Mouse (Mus musculus): Measurements from ENCODE around the gene Zdhhc5.

Zdhhc5 gene

DNA sequence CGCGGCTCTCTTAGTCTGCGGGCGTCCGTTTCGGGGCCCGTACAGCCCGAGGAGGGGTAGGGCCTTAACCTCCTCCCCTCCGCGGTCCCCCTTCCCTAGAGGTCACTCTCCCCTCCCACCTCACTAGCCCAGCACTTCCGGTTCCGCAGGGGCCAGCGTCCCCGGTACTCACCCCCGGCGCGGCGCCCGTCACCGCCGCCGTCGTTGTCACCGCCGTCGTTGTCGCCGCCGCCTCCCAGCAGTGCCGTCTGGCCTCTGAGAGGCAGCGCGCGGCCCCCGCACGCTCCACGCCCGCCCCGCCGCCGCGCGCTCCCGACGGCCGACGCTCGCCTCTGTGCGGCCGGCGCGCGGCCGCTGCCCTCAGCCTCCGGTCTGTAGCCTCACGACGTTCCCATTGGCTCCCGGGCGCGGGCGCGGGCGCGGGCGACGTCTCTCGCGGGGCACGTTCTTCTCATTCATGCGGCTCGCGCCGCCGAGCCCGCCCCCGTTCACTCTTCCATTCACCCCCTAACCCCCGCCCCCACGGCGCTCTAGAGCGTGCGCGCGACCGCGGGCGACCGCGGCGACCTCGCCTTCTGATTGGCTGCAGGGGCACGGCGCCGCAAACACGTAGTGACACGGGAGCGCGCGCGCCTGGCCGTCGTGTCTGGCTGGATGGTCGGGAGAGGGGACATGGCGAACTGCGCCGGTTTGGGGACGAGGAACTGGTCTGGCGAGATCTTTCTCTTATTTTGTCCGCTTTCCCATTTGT lies at the start of gene Zdhhc5:
Zdhhc5 (minus strand) TSS at position 370 of the 751 bp plus-strand sequence.
- TF ChIP-seq GATA4 (IDR thresholded peaks at IDR 0.05; ENCODE audit: insufficient replicate concordance, low read length): 0 out of 2 replicates have a peak, but pooled peaks have one; percentile 22

DNA sequence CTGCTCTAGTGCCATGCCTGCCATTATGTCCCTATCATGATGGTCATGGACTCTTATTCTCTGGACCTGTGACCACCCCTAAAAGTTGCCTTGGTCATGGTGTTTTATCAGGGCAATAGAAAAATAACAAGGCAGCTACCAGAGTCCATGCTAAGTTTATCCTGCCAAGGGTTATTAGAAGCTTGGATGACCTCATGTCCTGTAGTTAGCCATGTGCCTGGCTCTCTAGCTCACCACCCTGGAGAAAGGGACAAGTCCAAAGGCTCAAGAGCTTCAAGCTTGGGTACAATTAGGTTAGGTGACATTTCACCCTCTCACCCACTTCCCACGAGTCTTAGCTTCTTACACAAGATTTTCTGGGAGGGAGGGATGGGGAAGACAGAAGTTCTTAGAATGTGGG lies 47.8 kb upstream of the Zdhhc5 start:
- no peak for TF ChIP-seq GATA4 (IDR thresholded peaks at IDR 0.05; ENCODE audit: insufficient replicate concordance, low read length)

DNA sequence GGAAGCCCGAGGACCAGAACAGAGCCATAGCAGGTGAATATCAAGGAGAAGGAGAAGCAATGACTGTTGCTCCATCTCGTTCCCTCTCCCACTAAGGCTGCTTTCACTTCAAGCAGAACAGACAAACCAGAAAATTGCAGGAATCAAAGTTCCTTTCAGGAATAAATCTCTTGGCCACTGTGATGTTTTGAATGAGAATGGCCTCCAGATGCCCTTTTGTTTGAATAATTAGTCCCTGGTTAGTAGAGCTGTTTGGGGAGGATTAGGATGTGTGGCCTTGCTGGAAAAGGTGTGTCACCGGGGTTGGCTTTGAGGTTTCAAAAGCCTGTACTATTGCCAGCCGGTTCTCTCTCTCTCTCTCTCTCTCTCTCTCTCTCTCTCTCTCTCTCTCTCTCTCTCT lies 47.3 kb upstream of the Zdhhc5 start:
- TF ChIP-seq GATA4 (IDR thresholded peaks at IDR 0.05; ENCODE audit: insufficient replicate concordance, low read length): no peak

DNA sequence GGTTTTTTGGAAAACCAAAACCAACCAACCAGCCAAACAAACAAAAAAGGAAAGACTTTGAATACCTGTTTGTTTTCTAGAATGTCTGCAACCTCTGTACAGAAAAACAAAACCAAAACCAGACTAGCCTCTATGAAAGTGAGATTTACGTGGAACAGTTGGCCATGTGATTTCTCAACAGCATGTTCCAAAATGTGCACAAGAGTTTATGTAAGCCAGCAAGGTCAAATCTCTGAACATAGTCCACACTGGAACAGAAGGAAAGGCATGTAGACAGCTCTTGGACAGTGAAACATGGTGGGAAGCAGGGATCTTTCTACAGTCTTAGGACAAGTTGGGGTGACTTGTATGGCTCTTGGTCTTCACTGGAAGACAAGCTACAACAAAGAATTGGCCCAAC lies 46.9 kb upstream of the Zdhhc5 start:
- no peak for TF ChIP-seq GATA4 (IDR thresholded peaks at IDR 0.05; ENCODE audit: insufficient replicate concordance, low read length)

DNA sequence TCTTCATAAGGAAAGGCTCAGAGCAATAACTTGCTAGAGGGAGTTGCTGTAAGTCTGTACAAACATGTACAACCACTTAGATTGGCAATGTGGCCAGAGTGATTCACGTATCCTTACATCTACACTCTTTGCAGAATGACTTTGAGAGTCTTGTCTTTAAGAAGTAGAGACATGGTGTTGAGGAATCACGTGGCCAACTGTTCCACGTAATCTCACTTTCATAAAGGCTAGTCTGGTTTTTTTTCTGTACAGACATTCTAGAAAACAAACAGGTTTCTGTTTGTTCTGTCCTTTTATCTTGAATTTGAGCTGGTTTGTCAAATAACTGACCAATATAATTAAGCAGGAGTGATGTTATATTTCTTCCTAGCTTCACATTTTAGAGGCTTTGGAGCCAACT lies 46.3 kb upstream of the Zdhhc5 start:
- TF ChIP-seq GATA4 (IDR thresholded peaks at IDR 0.05; ENCODE audit: insufficient replicate concordance, low read length): no peak

DNA sequence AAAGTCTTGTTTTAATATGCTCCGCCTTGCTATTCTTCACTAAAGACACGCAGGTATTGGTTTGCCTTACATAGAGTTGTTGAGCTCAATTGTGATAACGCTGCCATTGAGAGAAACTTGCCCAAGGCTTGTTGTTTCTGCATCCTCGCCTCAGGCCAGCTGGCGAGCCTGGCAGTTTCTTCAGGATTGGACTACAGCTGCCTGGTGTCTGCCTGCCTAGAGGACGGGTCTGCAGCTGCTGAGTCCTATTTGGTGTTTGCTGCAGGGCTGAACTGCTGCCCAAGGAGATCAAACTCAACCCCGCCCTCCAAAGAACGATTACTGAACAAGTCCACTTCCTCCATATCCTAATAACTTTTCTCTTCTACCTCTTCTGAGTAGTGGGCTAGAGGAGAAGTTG lies 45.8 kb upstream of the Zdhhc5 start:
- no peak for TF ChIP-seq GATA4 (IDR thresholded peaks at IDR 0.05; ENCODE audit: insufficient replicate concordance, low read length)

DNA sequence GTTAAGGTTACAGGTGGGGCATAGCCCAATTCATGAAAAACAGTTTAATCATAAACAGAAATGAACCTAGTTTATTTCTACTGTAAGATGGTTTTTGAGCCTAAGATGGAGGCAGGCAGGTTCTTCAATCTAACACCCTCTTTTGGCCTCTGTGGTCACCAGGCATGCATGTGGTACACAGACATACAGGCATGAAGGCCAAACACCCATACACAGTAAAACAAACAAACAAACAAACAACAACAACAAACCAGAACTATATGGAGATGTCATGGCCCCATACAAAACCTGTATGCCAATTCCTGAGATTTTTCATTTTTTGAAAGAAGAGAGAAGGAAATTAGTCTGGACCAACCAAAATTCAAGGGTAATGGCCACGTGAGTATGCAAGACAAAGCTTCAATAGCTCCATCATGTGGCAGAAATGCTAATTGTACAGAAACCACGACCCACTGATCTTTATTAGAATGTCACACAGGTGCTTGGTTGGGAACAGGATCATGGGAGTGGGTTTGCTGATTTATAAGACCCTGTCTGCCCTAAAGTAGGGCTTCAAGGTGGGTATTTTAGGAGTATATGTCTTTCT lies 43.7 kb upstream of the Zdhhc5 start:
- TF ChIP-seq GATA4 (IDR thresholded peaks at IDR 0.05; ENCODE audit: insufficient replicate concordance, low read length): no peak

DNA sequence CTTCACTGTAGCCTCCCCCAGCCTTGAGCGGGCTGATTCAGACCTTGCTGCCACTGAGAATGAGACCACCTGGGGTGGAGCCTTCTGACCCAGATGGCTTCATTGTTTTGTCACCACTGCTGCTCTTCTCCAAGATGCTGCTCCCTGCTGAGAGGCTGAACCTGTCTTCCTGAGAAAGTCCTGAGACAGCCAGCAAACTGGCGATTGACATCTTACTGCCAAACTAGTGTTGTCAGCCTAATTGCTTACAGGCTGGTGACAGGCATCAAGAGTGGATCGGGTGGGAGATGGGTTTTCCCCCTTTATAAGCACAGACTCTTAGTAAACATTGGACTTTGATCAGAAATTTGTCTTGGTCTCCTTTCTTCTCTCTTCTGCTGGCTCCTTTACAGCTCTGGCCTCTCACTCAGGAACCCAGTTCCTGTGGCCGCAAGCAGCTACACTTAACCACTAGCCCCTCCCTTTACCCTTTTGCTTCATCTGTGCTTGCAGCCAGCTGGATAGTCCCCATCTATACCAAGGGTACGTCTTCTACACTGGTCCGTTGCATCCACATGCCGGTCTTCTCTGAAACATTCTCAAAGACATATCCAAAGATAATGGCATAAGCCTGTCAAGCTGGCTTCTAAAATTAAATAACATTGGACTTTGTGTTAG lies 42.2 kb upstream of the Zdhhc5 start:
- no peak for TF ChIP-seq GATA4 (IDR thresholded peaks at IDR 0.05; ENCODE audit: insufficient replicate concordance, low read length)

DNA sequence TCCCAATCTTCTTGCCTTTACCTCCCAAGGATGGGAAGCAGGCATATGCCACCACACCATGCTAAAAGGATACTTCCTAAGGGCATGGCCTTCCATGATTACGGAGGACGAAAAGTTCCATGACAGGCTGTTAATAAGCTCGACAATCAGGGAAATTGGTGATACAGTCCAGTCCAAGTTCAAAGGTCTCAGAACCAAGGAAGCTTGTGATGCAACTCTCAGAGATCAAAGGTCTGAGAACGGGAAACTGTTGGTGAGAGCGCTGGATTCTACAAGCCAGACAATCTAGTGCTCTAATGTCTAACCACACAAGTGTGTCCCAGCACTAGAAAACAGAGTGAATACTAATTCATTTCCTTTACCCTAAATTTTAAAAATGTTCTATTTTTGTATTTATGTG lies 41.3 kb upstream of the Zdhhc5 start:
- TF ChIP-seq GATA4 (IDR thresholded peaks at IDR 0.05; ENCODE audit: insufficient replicate concordance, low read length): 0 out of 2 replicates have a peak, but pooled peaks have one; percentile 25

DNA sequence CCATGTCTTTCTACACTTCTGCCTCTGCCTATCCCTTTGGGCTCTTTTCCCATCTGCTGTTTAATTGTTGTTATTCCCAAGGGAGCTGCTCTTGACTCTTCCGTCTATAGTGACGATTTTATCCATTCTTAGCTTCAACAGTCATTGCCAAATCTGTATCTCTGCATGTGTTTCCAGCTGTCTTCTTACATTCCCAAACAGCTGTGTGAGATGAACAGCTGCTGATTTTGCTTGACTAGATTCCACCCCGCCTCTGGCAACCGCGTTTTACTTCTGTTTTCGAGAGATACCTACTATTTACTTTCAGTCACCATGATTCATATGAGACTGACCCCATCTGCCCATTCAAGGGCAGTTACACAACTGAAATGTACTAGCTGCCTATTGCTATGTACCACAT lies 35.1 kb upstream of the Zdhhc5 start:
- TF ChIP-seq GATA4 (IDR thresholded peaks at IDR 0.05; ENCODE audit: insufficient replicate concordance, low read length): no peak

DNA sequence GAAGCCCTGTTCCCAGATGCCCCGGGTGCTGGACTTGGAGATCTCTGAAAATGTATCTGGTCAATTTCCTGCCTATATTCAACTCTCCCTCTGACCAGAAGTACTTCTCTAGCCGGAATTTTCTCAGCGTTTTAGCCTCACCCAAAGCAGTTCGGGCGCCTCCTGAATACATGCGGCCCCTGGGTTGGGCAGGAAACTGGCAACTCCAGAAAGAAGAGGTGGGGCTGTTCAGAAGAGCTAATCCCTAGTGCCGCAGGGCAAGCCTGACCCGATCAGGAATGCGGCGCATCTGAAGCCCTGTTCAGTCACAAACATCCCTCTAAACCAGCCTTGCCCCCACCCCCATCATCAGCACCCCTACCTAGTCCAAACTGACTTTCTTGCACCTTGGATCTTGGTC lies 29.1 kb upstream of the Zdhhc5 start:
- TF ChIP-seq GATA4 (IDR thresholded peaks at IDR 0.05; ENCODE audit: insufficient replicate concordance, low read length): no peak

DNA sequence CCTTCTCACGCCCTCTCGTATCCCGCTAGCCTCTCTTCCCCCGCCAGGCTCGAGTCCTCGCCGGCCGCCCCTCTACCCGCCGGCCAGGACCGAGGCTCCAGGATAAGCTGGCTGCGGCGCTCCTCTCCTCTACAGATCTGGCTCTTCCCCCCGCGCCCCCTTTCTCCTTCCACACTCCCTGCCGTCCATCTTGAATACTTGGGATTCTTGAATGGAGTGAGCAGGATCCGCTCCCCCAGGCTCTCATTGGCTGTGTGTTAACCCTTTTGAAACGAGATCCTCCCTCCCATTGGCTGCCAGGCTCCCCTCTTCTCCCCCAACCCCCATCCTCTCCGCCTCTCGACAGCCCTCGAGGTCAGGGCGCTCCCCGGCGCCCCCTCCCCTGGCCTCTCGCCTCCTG lies 28.6 kb upstream of the Zdhhc5 start, which contains the start of gene Gm19426:
Gm19426 (minus strand) TSS at position 95 of the 400 bp plus-strand sequence.
- TF ChIP-seq GATA4 (IDR thresholded peaks at IDR 0.05; ENCODE audit: insufficient replicate concordance, low read length): no peak

DNA sequence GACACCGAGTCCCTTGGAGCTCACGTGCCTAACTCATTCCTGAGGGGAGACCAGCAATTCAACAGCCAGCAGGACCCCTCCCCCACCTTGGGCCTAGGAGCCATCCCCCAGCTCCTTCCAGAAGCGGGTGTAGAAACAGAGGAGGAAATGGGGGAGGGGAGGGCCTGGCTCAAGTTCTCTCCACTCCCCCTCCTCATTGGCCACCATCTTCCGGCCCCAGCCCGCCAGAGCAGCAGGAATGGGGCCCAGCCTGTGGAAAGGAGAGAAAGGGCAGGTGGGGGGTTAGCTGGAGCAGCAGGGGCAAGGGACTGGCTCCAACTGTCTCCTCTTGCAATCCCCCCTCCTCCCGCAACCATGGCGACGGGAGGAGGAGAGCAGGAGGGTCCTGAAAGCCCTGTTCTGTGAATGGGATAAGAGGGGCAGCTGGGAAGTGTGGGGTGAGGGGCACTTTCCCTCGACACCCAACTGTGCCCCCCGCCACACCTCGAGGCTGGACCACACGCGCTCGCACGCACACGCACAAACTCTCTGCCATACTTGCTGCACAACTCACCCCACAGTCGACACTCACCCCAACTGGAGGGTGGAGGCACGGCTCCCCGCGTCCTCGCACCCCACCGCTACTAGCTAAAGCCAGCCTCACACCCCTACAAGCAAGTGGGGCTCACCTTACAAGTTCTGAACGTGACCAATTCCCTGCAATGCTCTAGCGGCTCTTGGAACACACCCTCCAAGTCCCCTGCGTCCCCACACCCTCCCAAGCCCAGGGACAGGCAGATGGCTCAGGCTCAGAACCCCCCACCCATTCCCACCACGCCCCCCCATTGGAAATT lies 27.7 kb upstream of the Zdhhc5 start:
- TF ChIP-seq GATA4 (IDR thresholded peaks at IDR 0.05; ENCODE audit: insufficient replicate concordance, low read length): no peak

DNA sequence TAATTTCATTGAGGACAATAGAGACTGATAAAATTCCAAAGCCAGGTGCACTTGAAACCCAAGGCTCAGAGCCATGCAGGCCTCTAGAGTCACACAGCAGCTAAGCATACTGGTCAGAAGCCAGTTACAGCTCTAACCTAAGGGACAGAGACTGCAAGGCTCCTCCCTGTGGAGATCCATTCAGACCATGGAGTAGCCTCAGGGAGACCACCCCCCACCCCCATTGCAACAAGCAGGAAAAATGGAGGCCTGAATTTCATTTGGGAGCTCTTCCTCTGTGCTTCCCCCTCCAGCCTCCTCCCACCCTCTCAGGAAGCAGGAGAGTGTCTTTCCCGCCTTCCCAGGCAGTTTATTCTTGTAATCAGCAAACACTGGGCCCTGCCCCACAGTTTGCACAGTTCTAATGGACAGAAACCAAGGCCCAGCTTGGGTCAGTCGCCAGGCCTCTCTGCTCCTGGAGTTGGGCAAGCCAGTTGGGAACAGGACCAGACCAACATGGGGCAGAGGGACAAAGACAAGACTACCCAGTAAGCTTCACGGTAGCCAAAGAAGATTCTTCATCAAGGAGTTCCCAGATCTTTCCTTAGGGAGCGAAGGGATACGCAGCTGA lies 27.0 kb upstream of the Zdhhc5 start:
- TF ChIP-seq GATA4 (IDR thresholded peaks at IDR 0.05; ENCODE audit: insufficient replicate concordance, low read length): peak; percentile 6; the same call in 1 of the 2 replicates
